Mouse (Mus musculus): ENCODE data around the gene Hyal3. TPM values are rescaled to one million over a fixed set of nuclear protein-coding genes. Genes with fewer than 3 reads are reported as not detected.

The Hyal3 gene
- not detected for polyA plus RNA-seq (2014; fragmentation: Illumina TruSeq; extraction: RNeasy Lipid Tissue Mini Kit (QIAGEN cat#74804); ENCODE audit: low read depth, low replicate concordance)

GRCm38 (mm10) chr9:107580501-107581317, at the start of gene Hyal3:
Gene Hyal3, plus strand, starts transcription at chr9:107580818.

GRCm38 (mm10) chr9:107533791-107534407, 46.7 kb upstream of the Hyal3 start, which contains the start of gene Tmem115:
Gene Tmem115, plus strand, starts transcription at chr9:107533945.

GRCm38 (mm10) chr9:107541474-107542351, 38.9 kb upstream of the Hyal3 start, which contains the start of the genes Cyb561d2 and Nprl2:
Gene Cyb561d2, minus strand, starts transcription at chr9:107542193.
Gene Nprl2, plus strand, starts transcription at chr9:107542226.

GRCm38 (mm10) chr9:107547026-107547425, 33.6 kb upstream of the Hyal3 start, which contains the start of gene Zmynd10:
Gene Zmynd10, plus strand, starts transcription at chr9:107547298.

GRCm38 (mm10) chr9:107551117-107551889, 29.3 kb upstream of the Hyal3 start, which contains the start of gene Rassf1:
Gene Rassf1, plus strand, starts transcription at chr9:107551555.

GRCm38 (mm10) chr9:107563029-107563581, 17.5 kb upstream of the Hyal3 start, which contains the start of gene Tusc2:
Gene Tusc2, plus strand, starts transcription at chr9:107563255.

GRCm38 (mm10) chr9:107567702-107568319, 12.8 kb upstream of the Hyal3 start, which contains the start of gene Hyal2:
Gene Hyal2, plus strand, starts transcription at chr9:107567945.

GRCm38 (mm10) chr9:107576357-107577107, 4.1 kb upstream of the Hyal3 start, which contains the start of gene Hyal1:
Gene Hyal1, plus strand, starts transcription at chr9:107576927.

GRCm38 (mm10) chr9:107578587-107578986, 2.0 kb upstream of the Hyal3 start, which contains the start of gene Naa80:
Gene Naa80, plus strand, starts transcription at chr9:107578887.

GRCm38 (mm10) chr9:107586974-107587832, 6.6 kb downstream of the Hyal3 start, which contains the start of gene Ifrd2:
Gene Ifrd2, plus strand, starts transcription at chr9:107587642.

GRCm38 (mm10) chr9:107608741-107609432, 28.3 kb downstream of the Hyal3 start, which contains the start of gene Sema3b:
Gene Sema3b, minus strand, starts transcription at chr9:107609229.

GRCm38 (mm10) chr9:107635279-107636028, 54.8 kb downstream of the Hyal3 start, which contains the start of gene Gnai2:
Gene Gnai2, minus strand, starts transcription at chr9:107635367.

Other genes starting within 250 kb of the Hyal3 start
- gene Hemk1, start 242.5 kb upstream of the Hyal3 start, polyA plus RNA-seq (2014; fragmentation: Illumina TruSeq; extraction: RNeasy Lipid Tissue Mini Kit (QIAGEN cat#74804); ENCODE audit: low read depth, low replicate concordance), result 6.1 TPM
- gene 6430571L13Rik, start 240.2 kb upstream of the Hyal3 start, polyA plus RNA-seq (2014; fragmentation: Illumina TruSeq; extraction: RNeasy Lipid Tissue Mini Kit (QIAGEN cat#74804); ENCODE audit: low read depth, low replicate concordance), result 0.13 TPM
- gene Cacna2d2, start 181.2 kb upstream of the Hyal3 start, polyA plus RNA-seq (2014; fragmentation: Illumina TruSeq; extraction: RNeasy Lipid Tissue Mini Kit (QIAGEN cat#74804); ENCODE audit: low read depth, low replicate concordance), result not detected
- gene Tmem115, start 46.9 kb upstream of the Hyal3 start, polyA plus RNA-seq (2014; fragmentation: Illumina TruSeq; extraction: RNeasy Lipid Tissue Mini Kit (QIAGEN cat#74804); ENCODE audit: low read depth, low replicate concordance), result 0.45 TPM
- 5.3 TPM for gene Cyb561d2, start 38.6 kb upstream of the Hyal3 start, polyA plus RNA-seq (2014; fragmentation: Illumina TruSeq; extraction: RNeasy Lipid Tissue Mini Kit (QIAGEN cat#74804); ENCODE audit: low read depth, low replicate concordance)
- gene Nprl2, start 38.6 kb upstream of the Hyal3 start, polyA plus RNA-seq (2014; fragmentation: Illumina TruSeq; extraction: RNeasy Lipid Tissue Mini Kit (QIAGEN cat#74804); ENCODE audit: low read depth, low replicate concordance), result 2.0 TPM
- not detected for gene Zmynd10, start 33.5 kb upstream of the Hyal3 start, polyA plus RNA-seq (2014; fragmentation: Illumina TruSeq; extraction: RNeasy Lipid Tissue Mini Kit (QIAGEN cat#74804); ENCODE audit: low read depth, low replicate concordance)
- gene Rassf1, start 29.3 kb upstream of the Hyal3 start, polyA plus RNA-seq (2014; fragmentation: Illumina TruSeq; extraction: RNeasy Lipid Tissue Mini Kit (QIAGEN cat#74804); ENCODE audit: low read depth, low replicate concordance), result 3.7 TPM
- 17.6 TPM for gene Tusc2, start 17.6 kb upstream of the Hyal3 start, polyA plus RNA-seq (2014; fragmentation: Illumina TruSeq; extraction: RNeasy Lipid Tissue Mini Kit (QIAGEN cat#74804); ENCODE audit: low read depth, low replicate concordance)
- 1.2 TPM for gene Hyal2, start 12.9 kb upstream of the Hyal3 start, polyA plus RNA-seq (2014; fragmentation: Illumina TruSeq; extraction: RNeasy Lipid Tissue Mini Kit (QIAGEN cat#74804); ENCODE audit: low read depth, low replicate concordance)
- gene Hyal1, start 3.9 kb upstream of the Hyal3 start, polyA plus RNA-seq (2014; fragmentation: Illumina TruSeq; extraction: RNeasy Lipid Tissue Mini Kit (QIAGEN cat#74804); ENCODE audit: low read depth, low replicate concordance), result 24.4 TPM
- 3.7 TPM for gene Naa80, start 1.9 kb upstream of the Hyal3 start, polyA plus RNA-seq (2014; fragmentation: Illumina TruSeq; extraction: RNeasy Lipid Tissue Mini Kit (QIAGEN cat#74804); ENCODE audit: low read depth, low replicate concordance)
- gene Ifrd2, start 6.8 kb downstream of the Hyal3 start, polyA plus RNA-seq (2014; fragmentation: Illumina TruSeq; extraction: RNeasy Lipid Tissue Mini Kit (QIAGEN cat#74804); ENCODE audit: low read depth, low replicate concordance), result 27.0 TPM
- gene Sema3b, start 28.4 kb downstream of the Hyal3 start, polyA plus RNA-seq (2014; fragmentation: Illumina TruSeq; extraction: RNeasy Lipid Tissue Mini Kit (QIAGEN cat#74804); ENCODE audit: low read depth, low replicate concordance), result 0.21 TPM
- gene Gnai2, start 54.5 kb downstream of the Hyal3 start, polyA plus RNA-seq (2014; fragmentation: Illumina TruSeq; extraction: RNeasy Lipid Tissue Mini Kit (QIAGEN cat#74804); ENCODE audit: low read depth, low replicate concordance), result 13.6 TPM
- gene Slc38a3, start 88.7 kb downstream of the Hyal3 start, polyA plus RNA-seq (2014; fragmentation: Illumina TruSeq; extraction: RNeasy Lipid Tissue Mini Kit (QIAGEN cat#74804); ENCODE audit: low read depth, low replicate concordance), result 104 TPM
- 0.16 TPM for gene Gnat1, start 98.9 kb downstream of the Hyal3 start, polyA plus RNA-seq (2014; fragmentation: Illumina TruSeq; extraction: RNeasy Lipid Tissue Mini Kit (QIAGEN cat#74804); ENCODE audit: low read depth, low replicate concordance)
- 0.56 TPM for gene Sema3f, start 129.7 kb downstream of the Hyal3 start, polyA plus RNA-seq (2014; fragmentation: Illumina TruSeq; extraction: RNeasy Lipid Tissue Mini Kit (QIAGEN cat#74804); ENCODE audit: low read depth, low replicate concordance)
- gene Rbm5, start 190.2 kb downstream of the Hyal3 start, polyA plus RNA-seq (2014; fragmentation: Illumina TruSeq; extraction: RNeasy Lipid Tissue Mini Kit (QIAGEN cat#74804); ENCODE audit: low read depth, low replicate concordance), result 54.1 TPM

All from liver, adult 10 weeks (tissue).